Mouse (Mus musculus) heart, adult 2 months (tissue): Measurements from ENCODE around the gene 4933428G20Rik.

ENCODE experiments used
- CTCF ChIP-seq: fragments of 200-600 bp; IDR thresholded peaks from 2 replicates; pipeline ENCODE4 v1.8.1; 2022; ENCODE audit warnings: antibody characterized with exemption, mild to moderate bottlenecking, moderate library complexity
- POLR2A ChIP-seq: fragments of 200-500 bp; IDR thresholded peaks from 2 replicates; pipeline ENCODE4 v1.6.1; 2011; ENCODE audit warnings: mild to moderate bottlenecking, low read depth, low read length, control low read depth; ENCODE audit not compliant: insufficient read depth

DNA sequence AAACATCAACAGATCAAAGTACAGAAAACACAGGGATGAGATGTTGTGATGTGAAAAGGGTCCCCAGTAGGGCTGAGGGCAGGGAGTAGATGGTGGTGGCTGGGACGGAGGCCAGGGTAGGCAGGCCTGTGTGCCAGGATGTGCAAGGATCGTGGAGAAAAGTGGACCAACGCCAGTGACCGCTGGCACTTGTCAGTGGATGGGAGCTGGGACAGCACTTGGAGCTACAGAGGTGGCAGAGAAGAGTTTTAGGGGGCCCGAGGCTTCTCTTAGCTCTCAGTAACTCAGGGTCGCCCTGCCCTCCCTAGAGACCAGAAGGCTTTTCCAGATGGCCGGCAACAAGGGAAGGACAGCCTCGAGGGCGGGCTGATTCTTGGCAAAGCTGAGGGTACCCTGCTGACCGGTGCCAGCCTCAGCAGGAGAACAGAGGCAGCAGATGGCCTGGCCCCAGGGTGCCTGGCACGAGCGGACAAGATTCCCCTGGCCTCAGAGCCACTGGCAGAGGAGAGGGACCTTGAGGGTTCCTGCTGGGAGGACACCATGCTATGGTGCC is 43.1 kb upstream of the 4933428G20Rik start:
- TF ChIP-seq CTCF, result no peak
- no peak for TF ChIP-seq POLR2A
